Mouse (Mus musculus): ENCODE results near the gene Emc6. TPM values are rescaled to one million over a fixed set of nuclear protein-coding genes. Genes with fewer than 3 reads are reported as not detected.
A peak's percentile ranks its signal among the peaks of the same experiment; 100 is the strongest.

Emc6 gene
- polyA plus RNA-seq, 1 experiment from 2014 or later = 126 TPM

DNA sequence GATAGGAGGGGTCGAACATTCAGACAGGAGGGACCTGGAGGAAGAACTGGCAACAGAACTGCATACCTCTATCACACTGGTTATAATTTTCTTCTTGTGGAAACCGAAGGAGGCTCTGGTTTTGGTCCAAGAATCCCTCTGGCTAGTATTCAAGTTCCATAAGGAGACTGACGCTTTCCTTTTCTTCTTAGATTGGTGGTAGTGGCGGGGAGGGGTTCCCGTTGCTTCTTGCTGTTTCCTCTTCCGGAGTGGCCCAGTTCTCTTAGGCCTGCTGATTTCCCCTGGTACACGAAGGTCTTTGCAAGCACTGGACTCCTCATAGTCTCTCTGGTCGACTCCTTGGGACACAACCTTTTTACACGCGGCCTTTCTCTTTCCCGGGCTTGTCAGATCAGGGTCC is 39.7 kb downstream of the Emc6 start:
- Histone ChIP-seq H3K9me3 (no peaks in the 10 kb centered on the region), H3K4me1 (peaks cover 33% of the 10 kb centered on the region), H3K4me3 (peak overlapping the region; percentile 83), H3K27me3 (ENCODE audit: insufficient read depth, poor library complexity, severe bottlenecking) (no peaks in the 10 kb centered on the region), H3K27ac (peak overlapping the region; percentile 88), H3K36me3 (peaks cover 26% of the 10 kb centered on the region)
- no peak for DNase-seq (ENCODE audit: low spot score)
- 40% methylated on average over 11 of the region's 11 CpGs for WGBS

DNA sequence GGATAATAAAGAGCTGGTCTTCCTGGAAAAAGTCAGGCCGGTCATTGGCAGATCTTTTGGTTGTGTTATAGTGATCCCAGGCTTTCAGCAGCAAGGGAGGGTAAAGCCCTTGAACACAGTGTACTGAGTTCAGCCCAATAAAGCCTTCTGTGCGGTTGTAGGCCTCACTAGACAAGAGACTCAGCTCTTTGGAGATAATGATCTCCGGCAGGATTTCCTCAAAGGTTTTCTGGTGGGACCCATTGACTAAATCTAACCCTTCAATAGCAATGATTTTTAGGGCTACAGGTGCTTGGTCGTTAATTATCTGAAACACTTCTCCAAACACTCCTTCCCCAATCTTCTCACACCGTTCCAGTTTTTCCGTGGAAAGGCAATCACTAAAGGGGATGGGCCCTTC is 40.2 kb downstream of the Emc6 start:
- no peaks in the 10 kb centered on the region for H3K27me3 ChIP-seq (ENCODE audit: insufficient read depth, poor library complexity, severe bottlenecking)
- H3K27ac ChIP-seq = no peak overlapping the region
- peaks cover 28% of the 10 kb centered on the region for H3K36me3 ChIP-seq
- H3K4me1 ChIP-seq = peaks cover 33% of the 10 kb centered on the region
- DNase-seq (ENCODE audit: low spot score) = no peak
- no peaks in the 10 kb centered on the region for H3K9me3 ChIP-seq
- WGBS = 79% methylated on average over 6 of the region's 6 CpGs
- peak overlapping the region; percentile 83 for H3K4me3 ChIP-seq

DNA sequence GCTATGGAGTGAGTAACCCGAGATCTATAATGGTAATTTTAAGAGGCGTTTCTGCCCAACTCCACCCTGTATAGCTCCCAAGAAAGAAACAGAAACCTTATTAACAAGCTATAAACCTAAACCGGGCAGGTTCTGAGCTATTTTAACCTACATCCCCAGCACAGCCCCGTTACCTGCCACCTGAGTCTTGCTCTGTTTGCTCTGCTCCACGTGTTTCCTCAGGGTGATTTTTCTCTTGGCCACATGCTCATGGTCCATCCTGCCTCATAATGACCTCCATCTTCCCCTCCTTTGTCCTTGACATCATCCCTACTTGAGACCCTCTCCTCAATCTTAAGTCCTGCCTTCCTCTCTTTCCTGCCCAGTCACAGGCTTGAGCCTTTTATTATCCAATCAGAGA is 42.6 kb downstream of the Emc6 start:
- Histone ChIP-seq H3K4me1 (peaks cover 38% of the 10 kb centered on the region), H3K27me3 (ENCODE audit: insufficient read depth, poor library complexity, severe bottlenecking) (no peaks in the 10 kb centered on the region), H3K36me3 (peaks cover 32% of the 10 kb centered on the region), H3K9me3 (no peaks in the 10 kb centered on the region), H3K27ac (no peak overlapping the region), H3K4me3 (no peak overlapping the region)
- 89% methylated on average over 5 of the region's 5 CpGs for WGBS
- no peak for DNase-seq (ENCODE audit: low spot score)

DNA sequence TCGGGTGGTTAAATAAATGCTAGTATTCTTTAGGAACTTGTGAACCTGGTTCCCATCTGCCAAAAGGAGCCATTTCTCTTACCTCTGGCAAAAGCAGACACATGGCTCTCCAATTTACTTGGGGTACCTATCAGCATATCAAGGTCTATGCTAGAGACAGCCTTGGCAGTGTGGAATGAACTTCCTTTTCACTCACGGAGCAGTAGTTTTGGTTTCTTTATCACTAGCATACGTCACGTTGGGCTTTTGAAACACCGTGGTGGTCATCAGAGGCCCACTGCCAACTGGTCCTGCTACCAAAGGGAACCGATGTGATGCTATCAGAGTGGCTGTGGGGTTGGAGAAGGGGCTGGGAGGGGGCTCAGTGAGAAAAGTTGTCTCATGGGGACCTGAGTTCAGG is 43.8 kb downstream of the Emc6 start:
- Histone ChIP-seq H3K4me1 (peaks cover 38% of the 10 kb centered on the region), H3K4me3 (no peak overlapping the region), H3K9me3 (no peaks in the 10 kb centered on the region), H3K36me3 (peaks cover 32% of the 10 kb centered on the region), H3K27me3 (ENCODE audit: insufficient read depth, poor library complexity, severe bottlenecking) (no peaks in the 10 kb centered on the region), H3K27ac (no peak overlapping the region)
- WGBS = 93% methylated on average over 6 of the region's 6 CpGs
- no peak for DNase-seq (ENCODE audit: low spot score)

DNA sequence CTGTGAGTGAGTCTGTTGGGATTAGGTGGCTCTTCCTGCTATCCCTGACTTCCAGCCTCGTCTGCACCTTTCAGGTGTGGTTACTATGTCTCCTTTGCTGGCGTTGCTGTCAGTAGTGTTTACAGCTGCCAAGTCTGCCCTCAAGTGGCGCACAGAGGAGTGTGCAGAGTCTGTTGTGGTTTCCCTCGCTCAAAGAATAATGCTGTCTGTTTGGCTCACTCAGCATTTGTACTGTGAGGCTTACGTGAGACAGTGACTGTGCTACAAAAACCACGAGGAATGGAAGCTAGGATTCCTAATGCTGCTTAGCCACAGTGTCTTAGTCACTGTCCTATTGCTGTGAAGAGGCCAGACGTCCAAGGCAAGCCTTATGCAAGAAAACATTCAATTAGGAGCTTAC is 45.8 kb downstream of the Emc6 start:
- no peak overlapping the region for H3K27ac ChIP-seq
- peaks cover 21% of the 10 kb centered on the region for H3K4me1 ChIP-seq
- DNase-seq (ENCODE audit: low spot score) = no peak
- peaks cover 29% of the 10 kb centered on the region for H3K36me3 ChIP-seq
- H3K9me3 ChIP-seq = no peaks in the 10 kb centered on the region
- no peaks in the 10 kb centered on the region for H3K27me3 ChIP-seq (ENCODE audit: insufficient read depth, poor library complexity, severe bottlenecking)
- 77% methylated on average over 7 of the region's 7 CpGs for whole genome bisulfite sequencing
- no peak overlapping the region for H3K4me3 ChIP-seq

DNA sequence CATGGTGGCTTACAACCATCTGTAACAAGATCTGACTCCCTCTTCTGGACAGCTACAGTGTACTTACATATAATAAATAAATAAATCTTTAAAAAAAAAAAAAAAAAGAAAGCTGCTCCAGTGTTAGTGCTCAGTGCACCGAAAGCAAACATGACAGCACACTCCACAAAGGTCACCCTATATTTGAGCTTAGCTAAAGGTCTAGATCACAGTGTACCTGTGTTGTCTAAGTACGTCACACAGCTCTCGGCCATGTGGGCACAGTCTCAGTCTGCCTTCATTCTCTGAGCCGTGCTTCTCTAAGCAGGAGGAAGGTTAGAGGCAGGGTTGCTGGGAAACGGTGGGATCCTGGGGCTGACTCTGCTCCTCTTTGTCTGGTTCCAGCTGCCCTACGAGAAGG is 50.3 kb downstream of the Emc6 start:
- Histone ChIP-seq H3K36me3 (peaks cover 9% of the 10 kb centered on the region; the same call in 1 of the 2 replicates), H3K27me3 (ENCODE audit: insufficient read depth, poor library complexity, severe bottlenecking) (no peaks in the 10 kb centered on the region), H3K4me1 (peaks cover 4% of the 10 kb centered on the region; the same call in 1 of the 2 replicates), H3K9me3 (no peaks in the 10 kb centered on the region), H3K27ac (no peak overlapping the region), H3K4me3 (no peak overlapping the region)
- WGBS = 90% methylated on average over 6 of the region's 6 CpGs
- DNase-seq (ENCODE audit: low spot score) = no peak

Other genes with a start within 250 kb of the Emc6 start
- gene Atp2a3, start 215.9 kb downstream of the Emc6 start, polyA plus RNA-seq (2016; fragmentation: Nextera tagmentation; extraction: Ambion mirVana) = 3.4 and 4.1 TPM in 2 replicates
- gene P2rx1, start 177.9 kb downstream of the Emc6 start, polyA plus RNA-seq (2016; fragmentation: Nextera tagmentation; extraction: Ambion mirVana) = 2.6 and 4.8 TPM in 2 replicates
- 2.2 and 3.4 TPM in 2 replicates for gene Camkk1, start 158.0 kb downstream of the Emc6 start, polyA plus RNA-seq (2016; fragmentation: Nextera tagmentation; extraction: Ambion mirVana)
- gene Ncbp3, start 129.3 kb downstream of the Emc6 start, polyA plus RNA-seq (2016; fragmentation: Nextera tagmentation; extraction: Ambion mirVana) = 11.2 and 11.6 TPM in 2 replicates
- 0.25 and 0.44 TPM in 2 replicates for gene Itgae, start 86.5 kb downstream of the Emc6 start, polyA plus RNA-seq (2016; fragmentation: Nextera tagmentation; extraction: Ambion mirVana)
- gene Haspin, start 38.7 kb downstream of the Emc6 start, polyA plus RNA-seq (2016; fragmentation: Nextera tagmentation; extraction: Ambion mirVana) = 16.2 and 17.3 TPM in 2 replicates
- gene P2rx5, start 16.6 kb downstream of the Emc6 start, polyA plus RNA-seq (2016; fragmentation: Nextera tagmentation; extraction: Ambion mirVana) = 0.41 and 0.97 TPM in 2 replicates
- 249 and 253 TPM in 2 replicates for gene Tax1bp3, start within 50 bp of the Emc6 start, polyA plus RNA-seq (2016; fragmentation: Nextera tagmentation; extraction: Ambion mirVana)
- gene Ctns, start 22.0 kb upstream of the Emc6 start, polyA plus RNA-seq (2016; fragmentation: Nextera tagmentation; extraction: Ambion mirVana) = 11.9 and 14.0 TPM in 2 replicates
- 0.54 and 0.62 TPM in 2 replicates for gene Shpk, start 22.4 kb upstream of the Emc6 start, polyA plus RNA-seq (2016; fragmentation: Nextera tagmentation; extraction: Ambion mirVana)
- not detected in 2 replicates for gene Trpv1, start 57.3 kb upstream of the Emc6 start, polyA plus RNA-seq (2016; fragmentation: Nextera tagmentation; extraction: Ambion mirVana)
- gene Trpv3, start 90.4 kb upstream of the Emc6 start, polyA plus RNA-seq (2016; fragmentation: Nextera tagmentation; extraction: Ambion mirVana) = 0.03 TPM in 1 of 2 replicates, not detected in the other
- gene Aspa, start 152.6 kb upstream of the Emc6 start, polyA plus RNA-seq (2016; fragmentation: Nextera tagmentation; extraction: Ambion mirVana) = not detected in 2 replicates
- gene Gm49340, start 152.7 kb upstream of the Emc6 start, polyA plus RNA-seq (2016; fragmentation: Nextera tagmentation; extraction: Ambion mirVana) = not detected in 2 replicates
- gene Spata22, start 152.7 kb upstream of the Emc6 start, polyA plus RNA-seq (2016; fragmentation: Nextera tagmentation; extraction: Ambion mirVana) = not detected in 2 replicates
- not detected in 2 replicates for gene Olfr20, start 173.7 kb upstream of the Emc6 start, polyA plus RNA-seq (2016; fragmentation: Nextera tagmentation; extraction: Ambion mirVana)
- not detected in 2 replicates for gene Olfr376, start 194.2 kb upstream of the Emc6 start, polyA plus RNA-seq (2016; fragmentation: Nextera tagmentation; extraction: Ambion mirVana)
- not detected in 2 replicates for gene Olfr1, start 222.6 kb upstream of the Emc6 start, polyA plus RNA-seq (2016; fragmentation: Nextera tagmentation; extraction: Ambion mirVana)